Mouse (Mus musculus) thymus, adult 2 months (tissue): ENCODE data around the gene Sc5d.

Experiments used
- CTCF ChIP-seq: fragments of 200-500 bp; IDR thresholded peaks from 2 replicates; pipeline ENCODE4 v1.5.1; 2012; ENCODE audit warnings: mild to moderate bottlenecking, control low read depth, low read length, moderate library complexity, borderline replicate concordance; ENCODE audit not compliant: control insufficient read depth, poor library complexity, insufficient read depth; ENCODE audit errors: extremely low read depth
- POLR2A ChIP-seq: fragments of 200-500 bp; IDR thresholded peaks from 2 replicates; pipeline ENCODE4 v1.6.1; 2012; ENCODE audit warnings: mild to moderate bottlenecking, low read length, control low read depth, moderate library complexity; ENCODE audit not compliant: control insufficient read depth, poor library complexity, insufficient read depth; ENCODE audit errors: extremely low read depth

DNA sequence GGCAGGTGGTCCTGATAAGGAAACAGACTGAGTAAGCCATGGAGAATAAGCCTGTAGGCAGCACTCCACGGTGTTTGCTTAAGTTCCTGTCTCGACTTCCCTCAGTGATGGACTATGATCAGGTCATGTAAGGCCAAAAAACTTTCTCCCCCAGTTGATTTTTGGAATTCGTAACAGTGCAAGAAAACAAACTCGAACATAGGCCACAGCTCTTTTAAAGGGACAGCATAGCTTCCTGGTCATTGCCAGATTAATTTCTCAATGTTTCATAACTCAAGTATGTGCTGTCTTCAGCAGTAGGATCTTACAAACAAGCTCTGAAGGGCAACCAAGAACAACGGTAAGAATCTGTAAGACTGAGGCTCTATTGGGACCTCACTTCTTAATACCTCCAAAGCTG is 7.4 kb upstream of the Sc5d start:
- no peak for TF ChIP-seq CTCF
- TF ChIP-seq POLR2A: no peak
